Mouse (Mus musculus): Measurements from ENCODE around the gene Ankub1. TPM values are rescaled to one million over a fixed set of nuclear protein-coding genes. Genes with fewer than 3 reads are reported as not detected.
A peak's percentile ranks its signal among the peaks of the same experiment; 100 is the strongest.

The Ankub1 gene
- not detected for total RNA-seq (2022)

GRCm38 (mm10) chr3:57692719-57693118 lies at the start of gene Ankub1:
Ankub1 (minus strand) TSS chr3:57692799.
- DNase-seq (ENCODE audit: low spot score) = no peak

- no peak for DNase-seq (ENCODE audit: low spot score)
Observed at GRCm38 (mm10) chr3:57739830-57740229, 47.2 kb upstream of the Ankub1 start.

GRCm38 (mm10) chr3:57736419-57737095 lies 44.0 kb upstream of the Ankub1 start:
- DNase-seq (ENCODE audit: low spot score) = no peak

DNA sequence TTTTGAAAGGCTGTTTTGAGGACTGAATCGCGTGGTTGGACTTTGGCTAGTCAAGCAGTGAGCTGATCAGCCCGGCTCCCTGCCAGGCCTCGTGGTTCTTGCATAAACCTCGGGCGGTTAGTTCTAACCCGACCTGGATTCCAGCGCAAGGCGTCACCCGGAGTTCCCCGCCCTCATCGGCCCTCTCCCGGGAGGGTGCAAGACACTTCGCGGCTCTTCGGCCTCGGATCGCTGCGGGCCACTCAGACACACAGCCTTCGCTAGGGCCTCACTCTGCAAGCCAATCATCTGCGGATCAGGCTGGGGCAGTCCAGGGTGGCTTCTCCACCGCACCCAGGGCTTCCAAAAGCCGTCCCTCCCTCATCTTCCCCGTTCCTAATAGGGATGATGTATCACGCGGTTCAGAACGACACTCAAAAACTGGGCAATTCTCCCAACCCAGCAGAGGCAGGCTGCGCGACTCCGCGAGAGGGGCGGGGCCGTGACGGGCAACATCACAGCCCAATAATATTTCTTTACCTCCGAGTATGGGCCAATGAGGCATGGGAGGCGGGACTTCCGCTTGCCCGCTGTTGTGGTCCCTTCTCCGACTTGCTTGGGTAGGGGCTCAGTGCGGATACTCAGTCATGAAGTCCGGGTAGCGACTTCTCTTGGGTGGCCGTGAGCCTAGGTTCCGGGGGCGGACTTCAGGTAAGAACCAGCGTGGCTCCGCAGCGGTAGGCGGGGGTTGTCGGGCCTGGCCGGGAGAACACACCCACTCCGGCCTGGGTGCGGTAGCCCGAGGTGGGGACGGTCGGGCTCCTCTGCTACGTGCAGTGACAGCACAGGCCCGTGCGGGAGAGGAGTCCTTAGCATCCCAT lies 43.1 kb upstream of the Ankub1 start, which contains the start of gene Rnf13:
Gene Rnf13 (plus strand): TSS at position 552 of the 860 bp plus-strand sequence.
- DNase-seq (ENCODE audit: low spot score) = peak; percentile 99

DNA sequence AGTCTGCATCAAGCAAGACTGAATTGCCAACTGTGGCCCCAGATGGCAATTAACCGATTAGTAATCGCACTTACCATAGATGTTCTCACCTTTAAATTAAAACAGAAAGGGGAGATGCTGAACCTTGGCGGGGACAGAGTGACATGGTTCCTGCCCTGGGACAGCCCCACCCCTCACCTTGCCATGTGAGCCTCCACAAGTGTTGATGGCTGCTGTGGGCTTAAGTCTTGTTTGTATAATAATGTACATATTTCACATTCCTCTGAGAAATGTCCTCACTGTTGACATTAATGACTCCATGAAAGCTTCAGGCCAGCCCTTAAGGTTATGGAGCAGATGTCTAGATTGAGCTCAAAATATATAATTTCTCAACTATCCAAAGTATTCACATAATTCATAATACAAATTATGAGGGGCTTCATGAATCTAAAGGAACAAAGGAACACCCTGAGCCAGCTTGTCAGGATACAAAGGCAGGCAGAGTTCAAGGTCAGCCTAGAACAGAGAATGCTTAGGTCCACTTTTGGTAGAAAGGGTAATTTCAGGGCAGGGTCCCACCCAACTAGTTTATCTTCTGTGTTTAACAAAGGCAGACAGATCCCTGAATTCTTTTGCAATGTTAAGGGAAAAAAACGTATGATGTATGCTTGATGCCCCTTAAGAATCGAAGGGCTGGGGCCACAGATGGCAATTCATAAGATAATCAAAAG lies 39.8 kb upstream of the Ankub1 start:
- no peak for DNase-seq (ENCODE audit: low spot score)

- no peak for DNase-seq (ENCODE audit: low spot score)
Observed at GRCm38 (mm10) chr3:57714151-57714550, 21.6 kb upstream of the Ankub1 start.

GRCm38 (mm10) chr3:57696779-57697178 lies 4.2 kb upstream of the Ankub1 start:
- DNase-seq (ENCODE audit: low spot score) = no peak

- no peak for DNase-seq (ENCODE audit: low spot score)
Observed at GRCm38 (mm10) chr3:57696249-57696648, 3.6 kb upstream of the Ankub1 start.

- no peak for DNase-seq (ENCODE audit: low spot score)
Observed at GRCm38 (mm10) chr3:57691772-57692171, 827 bp downstream of the Ankub1 start.

DNA sequence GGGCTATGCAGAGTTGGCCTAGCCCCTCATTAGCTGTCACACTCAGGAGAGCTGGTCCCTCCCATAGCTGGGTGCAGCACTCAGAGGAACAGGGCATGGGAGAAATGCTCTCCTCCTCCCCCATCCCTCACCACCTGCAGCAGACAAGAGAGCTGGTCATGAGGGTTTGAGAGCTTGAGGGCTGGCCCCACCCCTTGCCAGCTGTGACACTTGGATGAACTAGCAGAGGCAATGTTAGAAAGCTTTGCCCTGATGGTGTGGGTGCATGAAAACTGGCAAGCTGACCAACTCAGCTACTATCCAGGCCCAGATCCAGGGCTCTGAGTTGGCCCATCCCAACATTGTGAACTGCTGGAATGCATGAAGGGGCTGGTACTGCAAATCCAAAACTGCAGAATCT lies 14.8 kb downstream of the Ankub1 start:
- DNase-seq (ENCODE audit: low spot score) = peak; percentile 4

DNA sequence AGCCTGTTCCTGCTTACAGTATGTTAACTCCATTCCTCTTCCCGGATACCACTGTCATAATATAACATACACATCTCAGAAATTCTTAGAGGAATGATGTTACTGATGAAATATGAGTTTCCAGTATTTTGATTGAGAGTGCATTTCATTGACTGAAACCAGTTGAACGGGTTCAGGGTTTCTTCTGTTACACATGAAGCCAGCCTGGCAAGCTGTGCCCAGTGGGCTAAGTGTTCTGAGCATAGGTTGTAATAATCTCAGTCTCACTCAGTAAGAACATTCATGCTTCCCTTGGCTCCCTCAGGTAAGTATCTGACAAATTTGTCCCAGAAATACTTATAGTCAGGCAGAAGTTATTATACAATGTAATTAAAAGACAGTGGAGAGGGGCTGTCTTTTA lies 18.5 kb downstream of the Ankub1 start:
- DNase-seq (ENCODE audit: low spot score) = no peak

DNA sequence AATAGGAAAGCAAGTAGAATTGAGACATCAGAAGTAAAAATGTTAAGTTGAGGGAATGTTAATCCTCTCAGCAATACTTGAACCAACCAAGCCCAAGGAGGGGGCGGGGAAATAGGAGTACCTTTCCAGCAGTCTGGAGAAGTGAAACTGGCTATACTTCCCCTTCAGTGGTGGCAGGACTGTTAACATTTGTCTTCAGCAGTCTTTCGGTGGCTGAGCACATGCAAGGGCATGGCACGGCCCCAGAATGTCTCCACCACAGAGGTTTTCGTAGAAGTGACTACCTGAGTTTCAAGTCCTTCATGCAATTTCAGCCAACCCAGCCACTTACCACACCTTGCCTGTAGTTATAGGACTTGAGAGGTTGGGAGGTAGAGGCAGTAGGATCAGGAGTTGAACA lies 19.0 kb downstream of the Ankub1 start:
- peak; percentile 26 for DNase-seq (ENCODE audit: low spot score)

DNA sequence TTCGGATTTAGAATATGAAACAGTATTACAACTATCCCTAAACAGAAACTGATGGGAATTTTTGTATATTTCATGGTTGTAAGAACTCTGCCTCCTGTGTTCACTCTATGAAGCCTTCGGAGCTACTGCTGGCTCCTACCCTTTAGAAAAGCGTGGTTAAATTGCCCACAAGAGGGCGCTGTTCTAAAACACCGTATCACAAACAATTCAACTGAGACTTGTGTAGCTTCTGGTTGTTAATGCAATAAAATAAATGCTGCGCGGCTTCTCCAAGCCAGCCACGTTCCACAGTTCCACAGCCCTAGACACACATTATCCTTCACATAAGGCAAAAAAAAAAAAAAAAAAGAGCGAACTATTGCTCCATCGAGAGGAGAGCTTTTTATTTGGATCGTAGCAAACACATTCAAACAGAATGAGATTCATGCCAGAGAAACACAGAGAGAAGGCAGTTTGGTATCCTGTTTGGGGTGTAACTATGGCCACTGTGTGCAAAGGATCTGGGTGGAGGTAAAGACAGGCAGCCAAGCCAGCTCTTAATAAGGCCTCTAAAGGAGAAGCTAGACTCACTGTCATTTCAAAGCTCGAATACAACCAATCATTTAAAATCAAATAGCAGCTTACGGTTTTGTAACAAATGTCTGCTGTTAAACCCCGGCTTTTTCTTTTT lies 25.4 kb downstream of the Ankub1 start:
- DNase-seq (ENCODE audit: low spot score) = peak; percentile 69

GRCm38 (mm10) chr3:57665880-57666279 lies 26.7 kb downstream of the Ankub1 start:
- DNase-seq (ENCODE audit: low spot score) = no peak

- no peak for DNase-seq (ENCODE audit: low spot score)
Observed at GRCm38 (mm10) chr3:57664682-57665081, 27.9 kb downstream of the Ankub1 start.

GRCm38 (mm10) chr3:57663731-57664130 lies 28.9 kb downstream of the Ankub1 start:
- DNase-seq (ENCODE audit: low spot score) = peak; percentile 61

GRCm38 (mm10) chr3:57658608-57659007 lies 34.0 kb downstream of the Ankub1 start:
- no peak for DNase-seq (ENCODE audit: low spot score)

DNA sequence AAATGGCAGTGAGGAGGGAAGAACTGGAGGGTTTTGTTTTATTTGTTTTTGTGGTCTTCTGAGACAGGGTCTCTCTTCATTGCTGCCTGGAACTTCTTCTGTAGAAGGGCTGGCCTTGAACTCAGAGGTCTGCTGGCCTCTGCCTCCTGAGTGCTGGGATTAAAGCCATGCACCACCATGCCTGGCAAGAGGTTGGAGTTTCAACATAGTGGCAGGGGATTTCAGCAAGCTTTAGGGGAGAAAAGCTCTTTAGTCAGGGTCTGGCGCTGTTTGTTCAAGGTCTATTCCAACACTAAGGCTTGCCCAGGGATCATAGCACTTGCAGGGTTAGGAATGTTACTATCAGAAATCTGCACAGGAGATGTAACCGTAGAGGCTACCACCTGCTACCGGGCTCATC lies 39.0 kb downstream of the Ankub1 start:
- no peak for DNase-seq (ENCODE audit: low spot score)

DNA sequence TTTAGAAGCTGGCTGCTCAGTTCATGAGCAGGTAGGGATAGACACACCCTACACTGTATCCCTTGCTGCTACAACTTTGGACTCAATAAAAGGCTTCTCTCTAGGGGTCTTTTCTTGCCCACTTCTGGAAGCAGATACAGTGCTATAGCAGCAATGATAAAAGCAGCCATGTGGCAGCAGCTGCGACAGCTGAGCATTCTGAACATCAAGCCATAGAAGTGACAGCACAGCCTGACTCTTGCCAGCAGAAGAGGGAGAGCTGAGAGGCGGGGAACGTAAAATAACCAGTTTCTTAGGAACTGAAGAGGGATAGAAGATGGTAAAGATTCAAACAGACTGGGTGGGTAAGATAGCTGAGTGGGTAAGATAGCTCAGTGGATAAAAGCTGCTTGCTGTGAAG lies 40.1 kb downstream of the Ankub1 start:
- DNase-seq (ENCODE audit: low spot score) = no peak

- no peak for DNase-seq (ENCODE audit: low spot score)
Observed at GRCm38 (mm10) chr3:57651865-57652259, 40.7 kb downstream of the Ankub1 start.

- peak; percentile 88 for DNase-seq (ENCODE audit: low spot score)
Observed at GRCm38 (mm10) chr3:57651231-57651864, 41.3 kb downstream of the Ankub1 start, which contains the start of gene Commd2. Commd2 (minus strand) TSS chr3:57651715.

All from heart, adult 8-10 months (tissue).